Mouse (Mus musculus) gonadal fat pad, adult 2 months (tissue): Measurements from ENCODE around the gene Ccdc30. TPM values are rescaled to one million over a fixed set of nuclear protein-coding genes. Genes with fewer than 3 reads are reported as not detected.
"Not testable (repeated sequence)": the region's sequence is repeated elsewhere in the genome, so short reads cannot be mapped to it uniquely, and the experiment has no call there.

Experiments used
- DNase-seq: peaks from one replicate; pipeline ENCODE4 v3.0.0-alpha.2; 2012; ENCODE audit warnings: low read depth
- polyA plus RNA-seq: library from polyadenylated mRNA; depleted of rRNA; stranded (reverse); fragments of >200 nt; gene quantifications from 2 replicates; pipeline ENCODE4 v1.2.3, GENCODE M21; 2012; rRNA removed

Gene Ccdc30
- polyA plus RNA-seq, 1 experiment: 1.1 TPM

DNA sequence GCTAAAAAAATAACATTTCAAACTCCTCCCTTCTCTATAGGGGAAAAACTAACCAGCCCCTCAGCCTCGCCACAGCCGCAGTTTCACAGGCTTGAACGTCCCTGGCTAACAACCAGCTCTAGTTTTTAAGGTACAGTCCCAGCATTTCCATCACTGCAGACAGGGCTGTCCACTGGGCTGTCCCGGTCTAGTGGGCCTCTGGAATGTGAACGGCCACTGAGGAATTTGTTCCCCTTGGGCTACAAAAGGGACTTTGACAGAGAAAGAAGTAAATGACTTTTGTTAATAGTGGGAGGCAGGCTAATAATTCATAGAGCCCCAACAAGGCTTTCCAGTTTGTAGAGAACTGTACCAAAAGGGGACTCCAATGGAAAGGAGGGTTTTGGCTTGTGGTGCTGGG lies 109.9 kb downstream of the Ccdc30 start:
- no peak for DNase-seq

GRCm38 (mm10) chr4:119303291-119303690 lies 112.0 kb downstream of the Ccdc30 start:
- DNase-seq: no peak

DNA sequence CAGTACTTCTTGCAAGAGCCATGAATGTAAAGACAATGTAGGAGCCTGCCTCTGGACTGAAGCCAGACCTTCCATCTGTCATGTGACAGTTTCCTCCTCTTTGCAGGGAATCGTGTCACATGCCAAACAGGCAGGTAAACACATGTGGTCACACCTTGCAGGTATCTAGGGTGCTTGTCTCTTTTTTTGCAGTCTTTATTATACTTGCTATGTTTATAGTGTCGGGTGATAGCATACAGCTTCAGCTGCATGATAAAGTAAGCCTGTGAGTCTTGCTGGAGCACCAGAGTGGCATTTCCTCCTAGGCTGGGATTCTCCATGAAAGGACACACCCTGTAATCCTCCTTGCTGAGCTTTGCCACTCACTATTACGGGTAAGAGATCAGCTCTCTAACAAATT lies 113.5 kb downstream of the Ccdc30 start:
- DNase-seq: no peak

DNA sequence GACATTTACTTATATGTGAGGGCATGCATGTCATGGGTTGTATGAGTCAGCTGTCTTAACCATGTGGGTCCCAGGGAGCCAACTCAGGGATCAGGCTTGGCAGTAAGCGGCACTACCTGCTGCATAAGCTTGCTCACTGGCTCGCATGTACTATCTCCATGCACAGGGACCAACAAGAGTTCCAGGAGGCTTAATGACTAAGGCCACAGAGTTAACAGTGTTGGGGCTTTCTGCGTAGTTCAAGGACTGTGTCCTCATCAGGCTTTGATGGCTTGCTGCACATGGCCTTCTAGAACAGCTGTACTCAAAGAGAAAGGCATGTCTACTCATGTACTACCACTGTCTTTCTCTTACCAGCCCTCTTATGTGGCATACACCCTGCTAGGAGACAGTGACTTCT lies 114.6 kb downstream of the Ccdc30 start:
- no peak for DNase-seq

DNA sequence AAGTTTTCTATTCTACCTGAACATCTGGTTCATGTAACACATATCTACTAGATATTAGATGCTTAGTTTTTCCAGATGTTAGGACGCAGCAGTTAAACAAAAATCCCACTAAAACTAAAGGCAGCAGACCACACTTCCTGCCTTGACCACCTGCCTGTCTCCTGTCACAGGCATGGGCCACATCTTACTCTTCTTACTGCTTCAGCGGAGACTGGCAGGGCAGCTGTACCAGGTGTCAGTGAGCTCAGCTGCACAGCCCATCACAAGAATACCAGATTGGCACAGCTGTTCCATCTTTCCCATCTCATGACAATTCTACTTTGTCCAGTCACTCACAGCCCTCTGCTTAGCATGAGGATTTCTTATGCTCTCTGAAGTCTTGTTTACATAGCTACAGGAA lies 118.0 kb downstream of the Ccdc30 start:
- no peak for DNase-seq

DNA sequence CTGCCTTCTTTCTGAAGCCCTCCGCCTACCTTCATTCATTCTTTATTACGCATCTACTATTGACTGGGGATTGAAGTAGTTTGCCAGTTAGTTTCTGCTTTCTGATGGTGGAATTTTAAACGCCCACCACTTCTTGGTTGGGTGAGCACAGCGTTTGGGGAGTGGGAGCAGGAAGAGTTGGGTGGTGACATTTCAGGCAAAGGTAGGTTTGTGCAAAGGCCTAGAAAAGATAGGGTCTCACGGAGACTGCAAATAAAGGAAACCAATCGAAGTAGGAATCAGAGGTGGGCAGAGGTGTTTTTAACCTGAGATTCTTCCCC lies 120.2 kb downstream of the Ccdc30 start:
- DNase-seq: no peak

GRCm38 (mm10) chr4:119294415-119295133 lies 120.7 kb downstream of the Ccdc30 start, which contains the start of gene Ybx1:
Gene Ybx1 (minus strand): TSS chr4:119294604.
- peak; percentile 81 for DNase-seq

DNA sequence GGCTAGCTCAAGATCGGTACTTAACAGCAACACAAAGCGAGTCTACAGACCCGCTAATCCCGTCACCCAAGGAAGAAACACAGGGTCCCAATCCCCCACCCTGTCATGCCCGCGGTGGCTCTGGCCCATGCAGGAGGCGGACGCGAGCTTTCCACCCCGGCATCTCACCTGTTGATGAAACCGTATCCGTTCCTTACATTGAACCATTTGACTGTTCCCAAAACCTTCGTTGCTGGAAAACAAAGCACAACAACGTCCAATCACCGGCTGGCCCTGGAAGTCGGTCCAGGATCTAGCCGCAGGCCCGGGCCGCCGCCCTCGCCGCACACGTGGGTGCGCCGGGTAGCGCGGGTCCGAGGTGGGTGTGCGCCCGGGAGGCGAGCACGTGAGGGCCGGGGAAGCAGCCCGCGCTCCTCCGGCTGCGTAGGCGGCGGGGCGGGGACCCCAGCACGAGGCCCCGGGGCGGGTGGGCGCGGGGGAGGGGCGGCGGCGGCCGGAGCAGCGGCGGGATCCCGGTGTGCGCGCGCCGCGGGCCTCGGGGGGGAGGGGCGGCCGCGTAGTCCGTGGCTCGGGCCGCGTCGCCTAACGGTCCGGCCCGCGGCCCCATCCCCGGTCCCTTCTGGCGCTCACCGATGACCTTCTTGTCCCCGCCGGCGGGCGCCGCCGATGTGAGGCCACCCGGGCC lies 121.6 kb downstream of the Ccdc30 start:
- no peak for DNase-seq

GRCm38 (mm10) chr4:119292771-119293573 lies 122.3 kb downstream of the Ccdc30 start:
- peak; percentile 49 for DNase-seq

GRCm38 (mm10) chr4:119291921-119292320 lies 123.4 kb downstream of the Ccdc30 start:
- DNase-seq: no peak

DNA sequence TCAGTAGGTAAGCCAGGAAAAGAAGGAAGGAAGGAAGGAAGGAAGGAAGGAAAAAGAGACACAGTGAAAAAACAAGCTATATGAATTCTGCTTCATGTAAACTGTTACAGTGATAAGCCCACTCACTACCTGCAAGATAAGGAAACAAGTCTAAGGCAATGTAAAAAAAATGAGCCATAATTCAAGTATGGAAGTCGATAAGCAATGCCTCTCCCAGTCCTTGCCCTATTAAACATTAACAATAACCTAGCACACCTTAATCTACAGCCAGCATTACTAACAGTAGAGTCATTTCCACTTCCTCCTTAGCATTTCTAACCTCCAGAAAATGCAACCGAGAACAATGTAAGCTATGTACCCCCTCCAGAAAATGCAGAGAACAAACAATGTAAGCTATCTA lies 130.0 kb downstream of the Ccdc30 start:
- no peak for DNase-seq

GRCm38 (mm10) chr4:119284861-119285260 lies 130.5 kb downstream of the Ccdc30 start:
- no peak for DNase-seq

DNA sequence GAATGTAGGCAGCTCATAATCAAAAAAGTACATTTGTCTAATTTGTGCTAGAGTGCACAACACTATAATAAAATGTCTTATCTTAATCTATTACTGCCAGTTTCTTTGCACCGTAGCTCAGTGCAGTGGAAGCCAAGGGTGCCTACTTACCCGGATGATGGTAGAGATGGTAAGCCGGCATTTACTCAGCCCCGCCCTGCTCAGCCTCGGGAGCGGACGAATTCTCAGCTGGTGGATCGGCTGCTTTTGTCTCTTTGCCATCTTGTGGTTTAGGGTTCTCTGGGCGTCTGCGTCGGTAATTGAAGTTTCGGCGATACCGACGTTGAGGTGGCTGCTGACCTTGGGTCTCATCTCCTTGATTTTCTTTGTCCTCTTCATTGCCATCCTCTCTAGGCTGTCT lies 136.5 kb downstream of the Ccdc30 start:
- not testable (repeated sequence) for DNase-seq

DNA sequence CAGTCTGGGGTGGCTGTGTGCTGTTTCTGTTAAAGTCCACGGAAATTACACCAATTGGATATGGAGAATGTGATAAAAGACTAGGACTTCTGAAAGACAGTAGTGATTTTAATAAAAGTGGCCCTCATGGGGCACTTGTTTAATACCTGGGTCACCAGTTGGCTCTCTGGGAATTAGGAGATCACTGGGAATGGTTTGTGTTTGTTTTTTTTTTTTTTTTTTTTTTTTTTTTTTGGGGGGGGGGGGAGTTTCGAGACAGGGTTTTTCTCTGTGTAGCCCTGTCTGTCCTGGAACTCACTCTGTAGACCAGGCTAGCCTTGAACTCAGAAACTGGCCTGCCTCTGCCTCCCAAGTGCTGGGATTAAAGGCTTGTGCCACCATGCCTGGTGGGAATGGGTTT lies 139.6 kb downstream of the Ccdc30 start:
- DNase-seq: no peak

GRCm38 (mm10) chr4:119275226-119275625 lies 140.1 kb downstream of the Ccdc30 start:
- no peak for DNase-seq

DNA sequence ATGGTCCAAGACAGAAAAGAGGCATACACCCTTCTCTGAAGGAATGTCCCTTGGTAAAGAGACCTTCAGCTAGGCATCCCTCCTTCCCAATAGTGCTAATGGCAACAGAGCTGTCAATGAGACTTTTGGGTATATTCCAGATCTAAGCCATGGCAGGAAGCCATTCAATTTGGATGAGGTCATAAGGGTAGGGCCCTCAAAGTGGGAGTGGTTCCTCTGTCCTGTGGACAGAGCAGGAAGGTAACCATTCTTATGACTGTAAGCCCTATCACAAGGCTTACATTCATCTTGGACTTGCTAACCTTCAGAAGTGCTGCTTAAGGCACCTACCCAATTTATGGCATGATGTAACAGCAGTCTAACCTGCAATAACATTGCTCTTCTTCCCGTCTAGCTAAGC lies 140.7 kb downstream of the Ccdc30 start:
- DNase-seq: no peak

Other genes starting within 250 kb of the Ccdc30 start
- 6.7 and 8.0 TPM in 2 replicates for gene Zfp691, start 241.3 kb downstream of the Ccdc30 start, polyA plus RNA-seq
- 0.15 and 0.26 TPM in 2 replicates for gene Ermap, start 225.5 kb downstream of the Ccdc30 start, polyA plus RNA-seq
- gene Svbp, start 220.2 kb downstream of the Ccdc30 start, polyA plus RNA-seq: 25.2 and 29.0 TPM in 2 replicates
- gene Tmem269, start 197.3 kb downstream of the Ccdc30 start, polyA plus RNA-seq: 0.70 and 0.93 TPM in 2 replicates
- 6.4 and 8.3 TPM in 2 replicates for gene AU022252, start 182.8 kb downstream of the Ccdc30 start, polyA plus RNA-seq
- 21.0 and 26.6 TPM in 2 replicates for gene P3h1, start 182.6 kb downstream of the Ccdc30 start, polyA plus RNA-seq
- 0.04 and 0.05 TPM in 2 replicates for gene Cldn19, start 160.1 kb downstream of the Ccdc30 start, polyA plus RNA-seq
- gene Ybx1, start 120.9 kb downstream of the Ccdc30 start, polyA plus RNA-seq: 130 and 192 TPM in 2 replicates
- gene Ppih, start 95.0 kb downstream of the Ccdc30 start, polyA plus RNA-seq: 9.1 and 9.5 TPM in 2 replicates
- 14.0 and 15.4 TPM in 2 replicates for gene Ppcs, start 6.9 kb upstream of the Ccdc30 start, polyA plus RNA-seq
- gene Zmynd12, start 7.3 kb upstream of the Ccdc30 start, polyA plus RNA-seq: 3.4 and 4.5 TPM in 2 replicates
- 0.05 and 0.31 TPM in 2 replicates for gene Rimkla, start 77.1 kb upstream of the Ccdc30 start, polyA plus RNA-seq
- gene Foxj3, start 121.5 kb upstream of the Ccdc30 start, polyA plus RNA-seq: 14.0 and 15.0 TPM in 2 replicates
- gene Frg2f1, start 124.0 kb upstream of the Ccdc30 start, polyA plus RNA-seq: 10.0 and 11.4 TPM in 2 replicates
- gene Guca2a, start 222.2 kb upstream of the Ccdc30 start, polyA plus RNA-seq: 0.68 TPM in 1 of 2 replicates, not detected in the other
- gene Guca2b, start 243.4 kb upstream of the Ccdc30 start, polyA plus RNA-seq: 0.53 and 0.84 TPM in 2 replicates